Mouse (Mus musculus): ENCODE measurements around the gene Twnk.

Gene Twnk

GRCm38 (mm10) chr19:45005444-45005843 lies at the start of gene Twnk:
TSS of gene Twnk (plus strand) at chr19:45005663.
- peak; percentile 50 to 63 for DNase-seq (ENCODE audit: low spot score in 2 of 2)

- no peak for DNase-seq (ENCODE audit: low spot score in 2 of 2)
Measured at GRCm38 (mm10) chr19:44959633-44960032, 45.8 kb upstream of the Twnk start.

- no peak for DNase-seq (ENCODE audit: low spot score in 2 of 2)
Measured at GRCm38 (mm10) chr19:44965978-44966377, 39.5 kb upstream of the Twnk start.

- DNase-seq (ENCODE audit: low spot score in 2 of 2), result no peak
Measured at GRCm38 (mm10) chr19:44968329-44968728, 37.1 kb upstream of the Twnk start.

- DNase-seq (ENCODE audit: low spot score in 2 of 2), result no peak
Measured at GRCm38 (mm10) chr19:44976636-44977035, 28.8 kb upstream of the Twnk start.

GRCm38 (mm10) chr19:44977148-44977547 lies 28.3 kb upstream of the Twnk start:
- DNase-seq (ENCODE audit: low spot score in 2 of 2), result no peak

GRCm38 (mm10) chr19:44980787-44981186 lies 24.7 kb upstream of the Twnk start:
- no peak for DNase-seq (ENCODE audit: low spot score in 2 of 2)

- DNase-seq (ENCODE audit: low spot score in 2 of 2), result no peak
Measured at GRCm38 (mm10) chr19:44982477-44983115, 22.9 kb upstream of the Twnk start.

- no peak for DNase-seq (ENCODE audit: low spot score in 2 of 2)
Measured at GRCm38 (mm10) chr19:44983366-44983765, 22.1 kb upstream of the Twnk start.

- DNase-seq (ENCODE audit: low spot score in 2 of 2), result no peak
Measured at GRCm38 (mm10) chr19:44984420-44984819, 21.0 kb upstream of the Twnk start.

GRCm38 (mm10) chr19:44985159-44985988 lies 20.1 kb upstream of the Twnk start:
- DNase-seq (ENCODE audit: low spot score in 2 of 2), result no peak

GRCm38 (mm10) chr19:44987004-44987403 lies 18.5 kb upstream of the Twnk start:
- DNase-seq (ENCODE audit: low spot score in 2 of 2), result peak in 1 of 2 experiments; percentile 53

GRCm38 (mm10) chr19:44987851-44988250 lies 17.6 kb upstream of the Twnk start:
- DNase-seq (ENCODE audit: low spot score in 2 of 2), result no peak

- no peak for DNase-seq (ENCODE audit: low spot score in 2 of 2)
Measured at GRCm38 (mm10) chr19:44988321-44988720, 17.1 kb upstream of the Twnk start.

- no peak for DNase-seq (ENCODE audit: low spot score in 2 of 2)
Measured at GRCm38 (mm10) chr19:44988831-44989566, 16.5 kb upstream of the Twnk start, which contains the start of gene Sema4g. TSS of gene Sema4g (plus strand) at chr19:44989101.

- no peak for DNase-seq (ENCODE audit: low spot score in 2 of 2)
Measured at GRCm38 (mm10) chr19:44989567-44990495, 15.6 kb upstream of the Twnk start.

- DNase-seq (ENCODE audit: low spot score in 2 of 2), result no peak
Measured at GRCm38 (mm10) chr19:44991031-44991430, 14.4 kb upstream of the Twnk start.

- no peak for DNase-seq (ENCODE audit: low spot score in 2 of 2)
Measured at GRCm38 (mm10) chr19:44992246-44992645, 13.2 kb upstream of the Twnk start.

GRCm38 (mm10) chr19:44992712-44993111 lies 12.8 kb upstream of the Twnk start:
- DNase-seq (ENCODE audit: low spot score in 2 of 2), result no peak

- no peak for DNase-seq (ENCODE audit: low spot score in 2 of 2)
Measured at GRCm38 (mm10) chr19:44997786-44998185, 7.7 kb upstream of the Twnk start.

- DNase-seq (ENCODE audit: low spot score in 2 of 2), result no peak
Measured at GRCm38 (mm10) chr19:44999647-45000046, 5.8 kb upstream of the Twnk start.
